Mouse (Mus musculus) heart, postnatal 0 days (tissue): ENCODE data around the gene Gm49378. TPM values are rescaled to one million over a fixed set of nuclear protein-coding genes. Genes with fewer than 3 reads are reported as not detected.

Experiments
- ATAC-seq: fragments of 200-750 bp; cut with Nextera tagmentation; 2 replicates; pipeline ENCODE4 v1.8.0; 2017; ENCODE audit warnings: low read depth, moderate number of reproducible peaks, moderate library complexity; ENCODE audit not compliant: insufficient read depth
- DNase-seq: peaks from one replicate; pipeline ENCODE4 v3.0.0-alpha.2; 2016; ENCODE audit warnings: low spot score
- H3K27ac ChIP-seq: fragments of 300-500 bp; sonication (generic); 2 replicates; pipeline ENCODE4 v1.5.1; 2014; ENCODE audit warnings: low read depth, mild to moderate bottlenecking
- H3K27me3 ChIP-seq: fragments of 300-500 bp; sonication (generic); 2 replicates; pipeline ENCODE4 v1.6.1; 2014; ENCODE audit warnings: low read length, mixed read lengths; ENCODE audit not compliant: control insufficient read depth, insufficient read depth
- H3K36me3 ChIP-seq: fragments of 300-500 bp; sonication (generic); replicated peaks from 2 replicates; pipeline ENCODE4 v1.6.1; 2014; ENCODE audit warnings: low read length, mixed read lengths; ENCODE audit not compliant: control insufficient read depth, insufficient read depth
- H3K4me1 ChIP-seq: fragments of 300-500 bp; sonication (generic); 2 replicates; pipeline ENCODE4 v1.6.1; 2014; ENCODE audit warnings: antibody characterized with exemption; ENCODE audit not compliant: control insufficient read depth, insufficient read depth
- H3K4me2 ChIP-seq: fragments of 300-500 bp; sonication (generic); 2 replicates; pipeline ENCODE4 v1.6.1; 2014; ENCODE audit warnings: low read depth, mild to moderate bottlenecking, low read length, moderate library complexity
- H3K4me3 ChIP-seq: fragments of 300-500 bp; sonication (generic); 2 replicates; pipeline ENCODE4 v1.5.1; 2014; ENCODE audit warnings: low read depth, low read length
- H3K9ac ChIP-seq: fragments of 300-500 bp; sonication (generic); replicated peaks from 2 replicates; pipeline ENCODE4 v1.6.1; 2014; ENCODE audit warnings: low read depth, low read length, mixed read lengths
- H3K9me3 ChIP-seq: fragments of 300-500 bp; sonication (generic); replicated peaks from 2 replicates; pipeline ENCODE4 v1.6.1; 2016; ENCODE audit warnings: low read length; ENCODE audit not compliant: control insufficient read depth
- CTCF ChIP-seq: IDR thresholded peaks from 2 replicates; pipeline ENCODE4 v1.5.1; 2016; ENCODE audit warnings: antibody characterized with exemption, control low read depth, low read depth
- EP300 ChIP-seq: IDR thresholded peaks from 2 replicates; pipeline ENCODE4 v1.6.1; 2016; ENCODE audit warnings: antibody characterized with exemption, low read depth
- WGBS: fragments of 180-500 bp; shearing (Covaris S2); extraction: QIAGEN DNeasy Blood & Tissue Kit; methylation state at CpG from one replicate; pipeline ENCODE4 v1.1.7; 2014; 5-methylcytosine and 5-hydroxymethylcytosine counted together
- polyA plus RNA-seq: library from polyadenylated mRNA; unstranded; fragments of >200 nt; fragmentation: Nextera tagmentation; extraction: Ambion mirVana; gene quantifications from 2 replicates; pipeline ENCODE4 v1.2.1, GENCODE M21; 2015
- total RNA-seq: library from RNA; depleted of rRNA; stranded (reverse); fragments of >200 nt; gene quantifications from 2 replicates; pipeline ENCODE4 v1.2.3, GENCODE M21; 2014; ENCODE audit warnings: low replicate concordance; rRNA removed

Gene Gm49378
- total RNA-seq (0.15 and 6.9 TPM in 2 replicates), polyA plus RNA-seq (1.1 and 1.2 TPM in 2 replicates)

- no peak within 1 kb of the TSS for H3K27ac ChIP-seq
- no peak within 1 kb of the TSS for H3K4me3 ChIP-seq
- H3K27me3 ChIP-seq = no peaks in the 10 kb centered on the region
- H3K36me3 ChIP-seq = peaks cover 67% of the 10 kb centered on the region
- H3K9me3 ChIP-seq = no peaks in the 10 kb centered on the region
- H3K4me1 ChIP-seq = peaks cover 18% of the 10 kb centered on the region
- WGBS = 89% methylated on average over 9 of the region's 9 CpGs
- H3K4me2 ChIP-seq = no peak within 1 kb of the TSS
- no peak within 1 kb of the TSS for H3K9ac ChIP-seq
- TF ChIP-seq CTCF (no peak), EP300 (no peak)
- DNase-seq (no peak), ATAC-seq (no peak)
Observed at GRCm38 (mm10) chr14:55637795-55638194, at the start of gene Gm49378. TSS of gene Gm49378 (minus strand) at chr14:55637895.

GRCm38 (mm10) chr14:55682118-55682493, 44.4 kb upstream of the Gm49378 start:
- Histone ChIP-seq H3K27me3 (no peaks in the 10 kb centered on the region), H3K9me3 (no peaks in the 10 kb centered on the region), H3K9ac (peak overlapping the region; percentile 81; the same call in 1 of the 2 replicates), H3K36me3 (peaks cover 31% of the 10 kb centered on the region), H3K4me2 (peak overlapping the region; percentile 86), H3K4me1 (no peaks in the 10 kb centered on the region), H3K27ac (peak overlapping the region; percentile 79), H3K4me3 (peak overlapping the region; percentile 73)
- DNase-seq = no peak
- no peak for TF ChIP-seq EP300
- no peak for TF ChIP-seq CTCF
- WGBS = 12% methylated on average over 3 of the region's 3 CpGs
- peak; percentile 7; the same call in 1 of the 2 replicates for ATAC-seq

- peak within 1 kb of the TSS; percentile 81 for H3K9ac ChIP-seq
- H3K27me3 ChIP-seq = no peaks in the 10 kb centered on the region
- under 1% methylated on average over 66 of the region's 66 CpGs for WGBS
- H3K4me1 ChIP-seq = no peaks in the 10 kb centered on the region
- H3K36me3 ChIP-seq = peaks cover 38% of the 10 kb centered on the region
- TF ChIP-seq EP300 (peak; percentile 73; the same call in 1 of the 2 replicates), CTCF (peak; percentile 75)
- peak; percentile 97 for ATAC-seq
- H3K27ac ChIP-seq = peak within 1 kb of the TSS; percentile 79
- peak; percentile 91 for DNase-seq
- H3K9me3 ChIP-seq = no peaks in the 10 kb centered on the region
- peak within 1 kb of the TSS; percentile 86 for H3K4me2 ChIP-seq
- peak within 1 kb of the TSS; percentile 73 for H3K4me3 ChIP-seq
Observed at GRCm38 (mm10) chr14:55681160-55682117, 43.7 kb upstream of the Gm49378 start, which contains the start of gene Tinf2. TSS of gene Tinf2 (minus strand) at chr14:55681820.

- 75% methylated on average over 4 of the region's 4 CpGs for WGBS
- TF ChIP-seq CTCF = no peak
- no peak for TF ChIP-seq EP300
- DNase-seq (no peak), ATAC-seq (no peak)
- H3K27ac ChIP-seq = no peak overlapping the region
- H3K36me3 ChIP-seq = peaks cover 52% of the 10 kb centered on the region
- H3K27me3 ChIP-seq = no peaks in the 10 kb centered on the region
- no peak overlapping the region for H3K4me3 ChIP-seq
- H3K4me2 ChIP-seq = no peak overlapping the region
- peaks cover 5% of the 10 kb centered on the region; the same call in 1 of the 2 replicates for H3K4me1 ChIP-seq
- no peak overlapping the region for H3K9ac ChIP-seq
- no peaks in the 10 kb centered on the region for H3K9me3 ChIP-seq
Observed at GRCm38 (mm10) chr14:55677615-55678014, 39.9 kb upstream of the Gm49378 start.

GRCm38 (mm10) chr14:55672741-55673060, 35.0 kb upstream of the Gm49378 start:
- Histone ChIP-seq H3K4me1 (peaks cover 18% of the 10 kb centered on the region), H3K4me2 (peak overlapping the region; percentile 88), H3K36me3 (peaks cover 33% of the 10 kb centered on the region), H3K4me3 (peak overlapping the region; percentile 89), H3K9me3 (no peaks in the 10 kb centered on the region), H3K27ac (peak overlapping the region; percentile 73), H3K9ac (peak overlapping the region; percentile 90; the same call in 1 of the 2 replicates), H3K27me3 (no peaks in the 10 kb centered on the region)
- 69% methylated on average over 7 of the region's 7 CpGs for WGBS
- TF ChIP-seq CTCF (no peak), EP300 (no peak)
- DNase-seq (no peak), ATAC-seq (no peak)
